Mouse (Mus musculus) heart, postnatal 14 days (tissue): ENCODE measurements around the gene Spata45. TPM values are rescaled to one million over a fixed set of nuclear protein-coding genes. Genes with fewer than 3 reads are reported as not detected.
A peak's percentile ranks its signal among the peaks of the same experiment; 100 is the strongest.
"Not testable (repeated sequence)": the region's sequence is repeated elsewhere in the genome, so short reads cannot be mapped to it uniquely, and the experiment has no call there.

ENCODE experiments used
- DNase-seq, 2 experiments: peaks; one replicate each; pipeline ENCODE4 v3.0.0; 2021 to 2022
- intact Hi-C: fragments of 180-260 bp; cut with DNase I; formaldehyde crosslinking; loops from one replicate; pipeline ENCODE4 v1.15.1; 2025
- long read RNA-seq, 2 experiments: library from polyadenylated mRNA; stranded (forward); transcript quantifications; one replicate each; pipeline ENCODE4 v2.0.0; 2021
- total RNA-seq, 2 experiments: library from RNA; stranded (reverse); gene quantifications; 2 replicates each; pipeline ENCODE4 v1.2.3; 2021

Gene Spata45
- not detected for total RNA-seq
- long read RNA-seq, experiment 1 = 0 reads
- long read RNA-seq, experiment 2 = 0 reads

GRCm38 (mm10) chr1:191036554-191037334, at the start of gene Spata45:
TSS of gene Spata45 (plus strand) at chr1:191036639.
- intact Hi-C loops = no loop called here
- DNase-seq = no peak

- no peak for DNase-seq
- intact Hi-C loops = no loop called here
These were observed 46.9 kb upstream of the Spata45 start for GRCm38 (mm10) chr1:190989437-190990082.

- intact Hi-C loops = no loop called here
- peak; percentile 49 to 73 for DNase-seq
These were observed 40.9 kb upstream of the Spata45 start for GRCm38 (mm10) chr1:190995548-190995947.

GRCm38 (mm10) chr1:190996346-190996877, 40.0 kb upstream of the Spata45 start:
- DNase-seq = no peak
- intact Hi-C loops = no loop called here

- intact Hi-C loops = no loop called here
- DNase-seq = no peak
These were observed 38.4 kb upstream of the Spata45 start for GRCm38 (mm10) chr1:190998027-190998426.

GRCm38 (mm10) chr1:191000686-191001085, 35.8 kb upstream of the Spata45 start:
- intact Hi-C loops = loop anchor here (5.0 kb wide), 1 partner anchor 77 kb away; no protein-coding TSS in a partner anchor
- DNase-seq = no peak

- DNase-seq = peak in 1 of 2 experiments; percentile 18
- intact Hi-C loops = loop anchor here (5.0 kb wide), 1 partner anchor 75 kb away; no protein-coding TSS in a partner anchor
These were observed 34.2 kb upstream of the Spata45 start for GRCm38 (mm10) chr1:191002201-191002600.

GRCm38 (mm10) chr1:191008707-191009106, 27.7 kb upstream of the Spata45 start:
- intact Hi-C loops = no loop called here
- peak in 1 of 2 experiments; percentile 8 for DNase-seq

GRCm38 (mm10) chr1:191014271-191014670, 22.2 kb upstream of the Spata45 start:
- intact Hi-C loops = no loop called here
- DNase-seq = no peak

- no peak for DNase-seq
- intact Hi-C loops = no loop called here
These were observed 16.6 kb upstream of the Spata45 start for GRCm38 (mm10) chr1:191019803-191020202.

GRCm38 (mm10) chr1:191020217-191020924, 16.1 kb upstream of the Spata45 start:
- intact Hi-C loops = no loop called here
- no peak for DNase-seq

- no peak for DNase-seq
- intact Hi-C loops = no loop called here
These were observed 15.4 kb upstream of the Spata45 start for GRCm38 (mm10) chr1:191021016-191021415.

GRCm38 (mm10) chr1:191023140-191023539, 13.3 kb upstream of the Spata45 start:
- intact Hi-C loops = no loop called here
- DNase-seq = no peak

- intact Hi-C loops, DNase-seq: not testable (repeated sequence)
These were observed 12.6 kb upstream of the Spata45 start for GRCm38 (mm10) chr1:191023806-191024205.

- DNase-seq = peak in 1 of 2 experiments; percentile 4
- intact Hi-C loops = loop anchor here (5.0 kb wide), 1 partner anchor 48 kb away; the partner anchor contains the start of gene Vash2
These were observed 11.1 kb upstream of the Spata45 start for GRCm38 (mm10) chr1:191025016-191026012.

- intact Hi-C loops = loop anchor here (5.0 kb wide), 1 partner anchor 49 kb away; the partner anchor contains the start of gene Vash2
- DNase-seq = peak; percentile 97 to 98
These were observed 10.3 kb upstream of the Spata45 start, which contains the start of gene Flvcr1 for GRCm38 (mm10) chr1:191026021-191026713. TSS of gene Flvcr1 (minus strand) at chr1:191026158.

- intact Hi-C loops = no loop called here
- DNase-seq = no peak
These were observed 6.3 kb upstream of the Spata45 start for GRCm38 (mm10) chr1:191030182-191030581.

GRCm38 (mm10) chr1:191030922-191031425, 5.5 kb upstream of the Spata45 start:
- intact Hi-C loops, DNase-seq: not testable (repeated sequence)
